Mouse (Mus musculus) MEL (cell line): Measurements from ENCODE around the gene Msrb2. TPM values are rescaled to one million over a fixed set of nuclear protein-coding genes. Genes with fewer than 3 reads are reported as not detected.
A peak's percentile ranks its signal among the peaks of the same experiment; 100 is the strongest.

ENCODE experiments used
- DNase-seq: peaks from one replicate; pipeline ENCODE4 v3.0.0; 2011; ENCODE audit warnings: low read depth, low spot score
- H3K27ac ChIP-seq: 2 replicates; pipeline ENCODE4 v1.5.1; 2012; ENCODE audit warnings: low read depth, mild to moderate bottlenecking, control low read depth, low read length, moderate library complexity; ENCODE audit not compliant: control insufficient read depth
- H3K27me3 ChIP-seq, 2 experiments: fragments of 150-350 bp in 1 of 2; sonication (generic) in 1 of 2; 2 replicates each; pipeline ENCODE4 v1.6.1; 2012; ENCODE audit warnings: low read length in 2 of 2, mild to moderate bottlenecking in 2 of 2, improper control_type of control experiment in 1 of 2, moderate library complexity in 1 of 2; ENCODE audit not compliant: insufficient read depth in 2 of 2, control insufficient read depth in 1 of 2
- H3K36me3 ChIP-seq, 2 experiments: 2 replicates each; pipeline ENCODE4 v1.6.1; 2012 to 2014; ENCODE audit warnings: low read length in 2 of 2, improper control_type of control experiment in 1 of 2, inconsistent platforms in 1 of 2, mild to moderate bottlenecking in 1 of 2; ENCODE audit not compliant: insufficient read depth in 2 of 2, control insufficient read depth in 1 of 2
- H3K4me1 ChIP-seq, 2 experiments: fragments of 150-350 bp in 1 of 2; sonication (generic) in 1 of 2; 2 replicates each; pipeline ENCODE4 v1.6.1; 2012; ENCODE audit warnings: low read length in 2 of 2, improper control_type of control experiment in 1 of 2, mild to moderate bottlenecking in 1 of 2; ENCODE audit not compliant: insufficient read depth in 2 of 2, control insufficient read depth in 1 of 2
- H3K4me3 ChIP-seq, 2 experiments: fragments of 150-350 bp in 1 of 2; sonication (generic) in 1 of 2; 2 replicates each; pipeline ENCODE4 v1.5.1; 2012; ENCODE audit warnings: low read depth in 2 of 2, low read length in 2 of 2, mild to moderate bottlenecking in 2 of 2, moderate library complexity in 2 of 2, control low read depth in 1 of 2, improper control_type of control experiment in 1 of 2; ENCODE audit not compliant: control insufficient read depth in 1 of 2, insufficient read depth in 1 of 2
- H3K79me2 ChIP-seq: 2 replicates; pipeline ENCODE4 v1.6.1; 2012; ENCODE audit warnings: mild to moderate bottlenecking, low read length, moderate library complexity; ENCODE audit not compliant: control insufficient read depth, poor library complexity, insufficient read depth
- H3K9ac ChIP-seq: 2 replicates; pipeline ENCODE4 v1.6.1; 2012; ENCODE audit warnings: low read depth, mild to moderate bottlenecking, control low read depth, low read length, moderate library complexity; ENCODE audit not compliant: control insufficient read depth, poor library complexity, severe bottlenecking
- H3K9me3 ChIP-seq: fragments of 150-350 bp; sonication (generic); replicated peaks from 2 replicates; pipeline ENCODE4 v1.6.1; 2012; ENCODE audit warnings: mild to moderate bottlenecking, low read length, improper control_type of control experiment, moderate library complexity; ENCODE audit not compliant: insufficient read depth
- CTCF ChIP-seq, 3 experiments: IDR thresholded peaks in 2 of 3; conservative IDR thresholded peaks in 1 of 3; 2 replicates each; pipeline ENCODE4 v1.5.1; 2011 to 2012; ENCODE audit warnings: low read length in 3 of 3, low read depth in 2 of 3, mild to moderate bottlenecking in 2 of 3, improper control_type of control experiment in 1 of 3, inconsistent platforms in 1 of 3, mixed read lengths in 1 of 3, moderate library complexity in 1 of 3; ENCODE audit not compliant: control insufficient read depth in 1 of 3, insufficient read depth in 1 of 3, poor library complexity in 1 of 3, severe bottlenecking in 1 of 3
- E2F4 ChIP-seq: IDR thresholded peaks from 2 replicates; pipeline ENCODE4 v1.6.1; 2011; ENCODE audit warnings: low read depth, low read length, improper control_type of control experiment, borderline replicate concordance
- ELF1 ChIP-seq: IDR thresholded peaks from 2 replicates; pipeline ENCODE4 v1.6.1; 2014; ENCODE audit warnings: low read depth, mild to moderate bottlenecking, inconsistent platforms, low read length, improper control_type of control experiment, moderate library complexity
- GABPA ChIP-seq: IDR thresholded peaks from 2 replicates; pipeline ENCODE4 v1.6.1; 2012; ENCODE audit warnings: low read depth, mild to moderate bottlenecking, inconsistent platforms, low read length, improper control_type of control experiment, moderate library complexity
- GATA1 ChIP-seq: IDR thresholded peaks from 2 replicates; pipeline ENCODE4 v1.6.1; 2011; ENCODE audit warnings: low read depth, low read length, improper control_type of control experiment
- HCFC1 ChIP-seq: IDR thresholded peaks from 2 replicates; pipeline ENCODE4 v1.6.1; 2012; ENCODE audit warnings: low read depth, mild to moderate bottlenecking, inconsistent platforms, low read length, improper control_type of control experiment, moderate library complexity
- MAFK ChIP-seq: IDR thresholded peaks from 2 replicates; pipeline ENCODE4 v1.6.1; 2011; ENCODE audit warnings: low read depth, mild to moderate bottlenecking, low read length, improper control_type of control experiment, borderline replicate concordance
- MYB ChIP-seq: IDR thresholded peaks from 2 replicates; pipeline ENCODE4 v1.6.1; 2011; ENCODE audit warnings: mild to moderate bottlenecking, low read depth, low read length, improper control_type of control experiment
- NELFE ChIP-seq: IDR thresholded peaks from 2 replicates; pipeline ENCODE4 v1.6.1; 2011; ENCODE audit warnings: low read depth, low read length, improper control_type of control experiment
- NRF1 ChIP-seq: IDR thresholded peaks from 2 replicates; pipeline ENCODE4 v1.6.1; 2014; ENCODE audit warnings: low read depth, mild to moderate bottlenecking, inconsistent platforms, low read length, improper control_type of control experiment, moderate library complexity; ENCODE audit not compliant: poor library complexity, insufficient read depth, severe bottlenecking
- RAD21 ChIP-seq: IDR thresholded peaks from 2 replicates; pipeline ENCODE4 v1.6.1; 2011; ENCODE audit warnings: mild to moderate bottlenecking, low read depth, low read length, improper control_type of control experiment
- RCOR1 ChIP-seq: IDR thresholded peaks from 2 replicates; pipeline ENCODE4 v1.6.1; 2012; ENCODE audit warnings: low read depth, mild to moderate bottlenecking, inconsistent platforms, low read length, improper control_type of control experiment
- SMC3 ChIP-seq: IDR thresholded peaks from 2 replicates; pipeline ENCODE4 v1.6.1; 2011; ENCODE audit warnings: low read depth, low read length, improper control_type of control experiment
- TBP ChIP-seq: IDR thresholded peaks from 2 replicates; pipeline ENCODE4 v1.8.0; 2011; ENCODE audit warnings: low read depth, low read length, improper control_type of control experiment
- TCF12 ChIP-seq: IDR thresholded peaks from 2 replicates; pipeline ENCODE4 v1.6.1; 2014; ENCODE audit warnings: low read depth, mild to moderate bottlenecking, inconsistent platforms, low read length, improper control_type of control experiment, moderate library complexity
- ZC3H11A ChIP-seq: IDR thresholded peaks from 2 replicates; pipeline ENCODE4 v1.6.1; 2012; ENCODE audit warnings: low read depth, mild to moderate bottlenecking, inconsistent platforms, low read length, improper control_type of control experiment
- ZKSCAN1 ChIP-seq: IDR thresholded peaks from 2 replicates; pipeline ENCODE4 v1.6.1; 2012; ENCODE audit warnings: low read depth, mild to moderate bottlenecking, inconsistent platforms, low read length, improper control_type of control experiment, moderate library complexity
- ZNF384 ChIP-seq: IDR thresholded peaks from 2 replicates; pipeline ENCODE4 v1.6.1; 2012; ENCODE audit warnings: low read depth, mild to moderate bottlenecking, inconsistent platforms, low read length, improper control_type of control experiment
- polyA plus RNA-seq, 2 experiments: library from polyadenylated mRNA; stranded (reverse) in 1 of 2; unstranded in 1 of 2; fragments of >175 nt in 1 of 2; fragments of >200 nt in 1 of 2; gene quantifications; 2 replicates each; pipeline versions ENCODE4 v1.2.1 to v1.2.4; 2012; ENCODE audit warnings: low replicate concordance in 2 of 2, low read depth in 1 of 2; ENCODE audit not compliant: insufficient read length in 2 of 2, insufficient read depth in 1 of 2, missing spikeins in 1 of 2
- total RNA-seq: library from RNA; depleted of rRNA; stranded (reverse); fragments of 300-350 nt; gene quantifications from 2 replicates; pipeline ENCODE4 v1.2.3, GENCODE M21; 2012

The Msrb2 gene
- total and polyA plus RNA-seq, 3 experiments: 14.8 to 18.2 TPM; not detected in 1

DNA sequence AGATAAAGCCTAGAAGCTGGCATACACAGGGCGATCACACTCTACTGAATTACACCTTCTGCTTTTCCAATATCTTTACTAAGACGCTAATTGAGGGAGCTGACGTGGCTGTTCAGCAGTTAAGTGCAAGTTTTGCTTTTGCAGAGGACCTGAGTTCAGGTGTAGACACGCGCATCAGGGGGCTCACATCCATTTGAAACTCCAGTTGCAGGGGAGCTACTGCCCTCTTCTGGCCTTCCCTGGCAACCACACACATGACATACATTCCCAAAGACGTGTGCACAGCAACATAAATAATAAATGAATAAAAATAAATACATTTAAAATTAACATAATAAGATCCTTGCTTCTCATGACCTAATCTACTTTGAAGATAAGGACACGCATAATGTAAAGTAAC lies 2.5 kb downstream of the Msrb2 start:
- Histone ChIP-seq H3K9ac (no peak overlapping the region), H3K36me3 (peaks cover 0 to 4% of the 10 kb centered on the region in 2 experiments; a peak in 2 of 4 replicates), H3K4me3 (no peak overlapping the region), H3K27ac (no peak overlapping the region), H3K9me3 (no peaks in the 10 kb centered on the region), H3K79me2 (peaks cover 1% of the 10 kb centered on the region; the same call in 1 of the 2 replicates), H3K27me3 (no peaks in the 10 kb centered on the region; a peak in 1 of 4 replicates), H3K4me1 (peaks cover 0 to 6% of the 10 kb centered on the region in 2 experiments; a peak in 3 of 4 replicates)
- peak; percentile 67 for DNase-seq
- TF ChIP-seq ZC3H11A: peak; percentile 6; the same call in 1 of the 2 replicates
- TF ChIP-seq RAD21: peak; percentile 57
- TF ChIP-seq RCOR1: no peak
- peak; percentile 59 to 77 (median 60) for TF ChIP-seq CTCF (IDR thresholded peaks at IDR 0.05 in 2 of 3, conservative IDR thresholded peaks at IDR 0.05 in 1 of 3; ENCODE audit: control insufficient read depth in 1 of 3, insufficient read depth in 1 of 3, low read depth in 2 of 3, low read length in 3 of 3, poor library complexity in 1 of 3, severe bottlenecking in 1 of 3)
- no peak for TF ChIP-seq ZNF384
- TF ChIP-seq SMC3: peak; percentile 31

- Histone ChIP-seq H3K9ac (no peak overlapping the region), H3K79me2 (no peaks in the 10 kb centered on the region), H3K36me3 (no peaks in the 10 kb centered on the region), H3K4me1 (no peaks in the 10 kb centered on the region; a peak in 1 of 4 replicates), H3K9me3 (no peaks in the 10 kb centered on the region), H3K27me3 (no peaks in the 10 kb centered on the region), H3K4me3 (no peak overlapping the region), H3K27ac (no peak overlapping the region)
- no peak for TF ChIP-seq ZKSCAN1
- no peak for TF ChIP-seq MYB
- no peak for TF ChIP-seq TBP
- TF ChIP-seq TCF12: no peak
- TF ChIP-seq E2F4: no peak
- no peak for TF ChIP-seq SMC3
- no peak for TF ChIP-seq ELF1
- no peak for TF ChIP-seq ZNF384
- TF ChIP-seq GABPA: no peak
- TF ChIP-seq ZC3H11A: no peak
- TF ChIP-seq GATA1: no peak
- TF ChIP-seq RAD21: no peak
- TF ChIP-seq HCFC1: no peak
- no peak for TF ChIP-seq NELFE
- no peak for TF ChIP-seq NRF1
- no peak for TF ChIP-seq MAFK
- no peak for DNase-seq
Measured at GRCm38 (mm10) chr2:19380446-19380950, 9.3 kb downstream of the Msrb2 start.
